Mouse (Mus musculus) large intestine, adult 2 months (tissue): ENCODE data around the gene Glt8d1. TPM values are rescaled to one million over a fixed set of nuclear protein-coding genes. Genes with fewer than 3 reads are reported as not detected.
A peak's percentile ranks its signal among the peaks of the same experiment; 100 is the strongest.

ENCODE experiments used
- DNase-seq: peaks from one replicate; pipeline ENCODE4 v3.0.0-alpha.2; 2012; ENCODE audit warnings: low read depth, low spot score
- WGBS: fragments of 180-500 bp; shearing (Covaris S2); methylation state at CpG from one replicate; pipeline ENCODE4 v1.1.7; 2018; 5-methylcytosine and 5-hydroxymethylcytosine counted together
- polyA plus RNA-seq: library from polyadenylated mRNA; depleted of rRNA; stranded (reverse); fragments of >200 nt; gene quantifications from 2 replicates; pipeline ENCODE4 v1.2.3, GENCODE M21; 2012; rRNA removed

Gene Glt8d1
- polyA plus RNA-seq: 9.9 and 10.1 TPM in 2 replicates

DNA sequence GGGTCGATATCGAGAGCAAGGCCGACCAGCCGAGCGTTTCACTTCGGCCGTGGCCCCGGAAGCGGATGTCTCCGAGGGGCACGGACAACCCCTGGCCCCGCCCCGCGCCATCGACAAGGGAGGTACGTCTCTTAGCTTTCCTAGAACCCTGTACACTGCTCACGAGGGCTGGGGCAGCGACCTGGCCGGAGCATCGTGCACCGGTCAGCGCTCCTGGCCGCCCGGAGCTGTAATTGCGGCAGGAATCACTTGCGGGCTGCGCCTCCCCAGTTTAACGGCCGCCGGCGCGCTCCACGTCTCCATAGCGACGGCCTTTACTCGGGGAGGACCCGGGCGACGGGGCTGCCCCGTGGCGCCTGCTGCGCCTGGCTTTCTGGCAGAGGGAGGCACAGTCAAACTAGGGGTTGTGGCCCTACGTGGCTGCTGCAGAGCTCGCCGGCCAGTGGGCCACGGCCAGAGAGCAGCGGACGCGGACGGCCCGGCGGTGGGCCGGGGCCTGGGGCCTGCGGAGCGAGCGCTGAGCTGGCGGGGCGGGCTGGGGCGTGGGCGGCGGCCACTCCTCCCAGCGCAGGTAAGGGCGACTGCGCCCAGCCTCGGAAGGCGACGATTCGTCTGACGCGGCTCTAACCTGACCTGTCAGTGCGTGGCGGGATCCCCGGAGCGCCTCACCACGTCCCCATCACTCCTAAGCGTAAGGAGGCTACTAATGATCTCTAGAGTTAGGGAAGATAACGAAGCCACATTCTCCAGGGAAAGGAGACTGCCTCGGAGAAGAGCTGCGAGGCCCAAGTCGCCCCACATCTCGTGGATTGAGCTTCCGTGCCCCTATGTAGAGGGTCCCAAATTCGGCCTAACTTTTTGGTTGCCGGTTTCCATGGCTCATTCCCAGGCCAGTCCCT, at the start of gene Glt8d1, which contains the start of gene Spcs1:
TSS of gene Glt8d1 (plus strand) at position 94 of the 899 bp plus-strand sequence.
TSS of gene Spcs1 (minus strand) at position 366 of the 899 bp plus-strand sequence.
- under 1% methylated on average over 84 of the region's 84 CpGs for WGBS
- peak; percentile 67 for DNase-seq

DNA sequence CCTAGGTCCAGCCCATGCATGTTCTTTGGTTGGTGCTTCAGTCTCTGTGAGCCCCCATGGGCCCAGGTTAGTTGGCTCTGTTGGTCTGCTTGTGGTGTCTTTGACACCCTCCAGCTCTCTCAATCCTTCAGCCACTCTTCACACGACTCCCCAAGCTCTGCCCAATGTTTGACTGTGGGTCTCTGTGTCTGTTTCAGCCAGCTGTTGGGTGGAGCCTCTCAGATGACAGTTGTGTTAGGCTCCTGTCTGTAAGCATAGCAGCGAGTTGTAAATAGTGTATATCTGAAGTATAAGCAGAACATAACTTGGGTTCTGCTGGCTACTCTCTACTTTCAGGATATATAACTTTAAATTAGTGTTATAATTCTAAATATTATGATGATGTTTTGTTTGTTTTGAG, 42.7 kb upstream of the Glt8d1 start:
- 66% methylated on average over 2 of the region's 2 CpGs for WGBS

DNA sequence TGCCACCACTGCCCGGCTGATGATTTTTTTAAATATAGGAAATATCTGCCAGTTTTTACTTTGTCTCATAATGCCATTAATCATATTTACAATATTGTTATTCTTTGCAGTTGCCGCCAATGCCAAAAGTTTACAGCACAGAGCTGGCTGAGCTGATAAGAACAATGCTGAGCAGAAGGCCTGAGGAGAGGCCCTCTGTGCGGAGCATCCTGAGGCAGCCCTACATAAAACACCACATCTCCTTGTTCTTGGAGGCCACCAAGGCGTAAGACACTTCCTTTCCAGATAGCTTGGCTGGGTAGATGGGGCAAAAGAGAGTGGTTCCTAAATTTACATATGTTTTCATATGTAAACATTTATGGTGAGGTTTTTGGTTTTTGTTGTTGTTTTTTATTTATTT, 42.2 kb upstream of the Glt8d1 start:
- 92% methylated on average over 4 of the region's 4 CpGs for WGBS
- DNase-seq: no peak

More for the DNA sequence above, 42.7 kb upstream of the Glt8d1 start:
- DNase-seq: no peak

DNA sequence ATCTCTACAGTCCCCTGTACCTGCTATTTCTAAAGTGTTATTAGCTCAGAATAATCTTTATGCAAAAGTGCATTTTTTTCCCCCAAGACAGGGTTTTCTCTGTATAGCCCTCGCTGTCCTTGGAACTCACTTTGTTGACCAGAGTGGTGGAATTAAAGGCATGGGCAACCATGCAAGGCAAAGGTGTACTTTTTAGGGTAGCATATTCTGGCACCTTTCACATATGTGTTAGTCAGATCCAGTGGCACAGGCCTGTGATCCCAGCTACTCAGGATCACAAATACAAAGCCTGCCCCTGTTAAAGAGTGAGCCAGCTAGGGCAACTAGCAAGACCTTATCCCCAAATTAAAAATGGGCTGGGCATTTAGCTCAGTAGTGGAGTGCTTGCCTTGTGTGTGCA, 40.8 kb upstream of the Glt8d1 start:
- WGBS: 100% methylated on average over 1 of the region's 1 CpGs
- DNase-seq: no peak

DNA sequence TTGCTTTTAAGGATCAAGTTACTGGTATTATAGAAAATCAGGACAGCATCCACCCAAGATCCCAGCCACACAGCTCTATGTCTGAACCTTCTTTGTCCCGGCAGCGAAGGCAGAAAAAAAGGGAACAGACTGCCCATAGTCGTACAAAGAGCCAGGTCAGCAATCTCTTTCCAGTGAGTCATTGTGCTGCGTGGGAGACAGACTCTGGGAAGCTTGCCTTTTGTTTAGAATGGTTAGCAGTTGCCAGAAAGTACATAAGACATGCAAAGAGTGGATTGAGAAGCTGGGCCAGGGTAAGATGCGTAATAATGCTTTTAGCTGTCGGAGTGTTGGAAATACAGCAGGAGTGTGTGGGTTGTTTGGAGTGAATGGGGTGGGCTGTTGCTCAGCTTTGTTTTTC, 27.0 kb upstream of the Glt8d1 start:
- 71% methylated on average over 6 of the region's 6 CpGs for WGBS
- DNase-seq: no peak

DNA sequence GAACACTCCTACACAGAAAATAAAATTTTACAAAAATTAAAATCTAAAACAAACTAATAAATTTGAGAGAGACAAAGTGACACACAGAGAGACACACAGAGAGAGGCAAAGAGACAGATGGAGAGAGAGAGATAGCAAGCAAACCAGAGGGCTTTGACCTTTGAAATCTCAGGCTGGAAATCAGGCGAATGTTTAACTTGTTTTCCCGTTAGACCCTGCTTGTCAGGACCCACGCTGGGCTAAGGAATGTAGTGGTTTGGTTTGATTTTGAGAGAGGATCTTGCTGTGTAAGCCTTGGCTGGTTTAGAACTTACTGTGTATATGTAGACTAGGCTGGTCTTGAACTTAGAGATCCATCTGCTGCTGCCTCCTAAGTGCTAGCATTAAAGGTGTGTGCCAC, 25.0 kb upstream of the Glt8d1 start:
- 43% methylated on average over 3 of the region's 3 CpGs for WGBS
- DNase-seq: no peak

DNA sequence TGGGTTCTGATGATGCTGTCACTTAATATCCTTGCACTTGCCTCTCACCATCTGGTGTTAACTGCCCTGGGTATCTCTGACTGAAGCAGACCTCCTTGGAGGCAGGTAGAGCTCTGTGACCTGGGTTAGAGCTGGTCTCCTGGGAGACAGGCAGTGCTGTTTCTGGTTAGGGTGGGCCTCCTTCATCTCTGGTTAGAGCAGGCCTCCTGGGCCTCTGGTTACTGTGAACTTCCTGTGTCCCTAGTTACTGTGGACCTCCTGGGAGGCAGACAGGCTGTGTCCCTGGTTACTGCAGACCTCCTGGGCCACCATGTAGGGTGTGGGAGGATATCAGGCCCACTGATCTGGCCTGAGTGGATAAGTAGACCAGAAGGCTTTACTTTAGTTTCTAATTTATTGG, 4.8 kb upstream of the Glt8d1 start:
- no peak for DNase-seq

DNA sequence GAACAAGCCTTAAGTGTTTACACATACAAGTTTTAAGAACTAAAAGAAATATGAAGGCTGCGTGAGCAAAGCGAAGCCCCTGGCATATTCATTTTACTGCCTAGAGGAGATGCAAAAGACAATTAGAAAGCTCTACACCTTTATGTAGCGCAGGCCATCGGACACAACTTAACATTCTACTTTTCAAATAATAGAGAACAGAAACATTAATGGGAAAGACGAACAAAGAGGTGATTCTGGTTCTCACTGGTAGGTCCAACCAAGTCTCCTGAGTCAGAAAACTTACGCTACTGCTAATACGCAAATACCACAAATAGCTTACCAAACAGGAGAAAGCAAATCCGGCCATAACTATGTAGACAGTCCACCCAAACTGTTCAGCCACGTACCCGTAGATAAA, 844 bp upstream of the Glt8d1 start:
- WGBS: 44% methylated on average over 10 of the region's 10 CpGs
- no peak for DNase-seq

DNA sequence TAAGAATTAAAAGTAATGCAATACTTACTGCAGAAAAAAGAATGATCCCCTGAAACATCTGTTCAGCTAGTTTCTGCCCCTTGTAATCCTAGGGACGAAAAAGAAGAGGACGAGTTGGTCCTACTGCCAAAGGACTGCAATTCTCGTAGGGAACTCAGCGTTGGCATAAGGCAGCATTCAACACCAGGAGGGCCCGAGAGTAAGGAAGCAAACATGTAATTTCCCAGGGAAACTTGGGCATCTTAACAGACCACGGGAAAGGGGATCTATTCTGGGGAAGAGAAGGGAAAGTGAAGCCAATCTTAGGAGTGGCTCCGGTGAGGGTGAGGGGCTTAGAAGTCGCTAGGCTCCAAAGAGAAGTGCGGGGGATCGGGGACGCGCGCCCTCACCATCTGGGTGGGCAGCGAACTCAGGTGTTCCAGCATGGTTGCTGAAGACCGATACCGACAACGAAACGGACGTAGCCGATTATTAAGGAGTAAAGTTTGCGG, 339 bp upstream of the Glt8d1 start:
- DNase-seq: no peak
- WGBS: under 1% methylated on average over 21 of the region's 21 CpGs

DNA sequence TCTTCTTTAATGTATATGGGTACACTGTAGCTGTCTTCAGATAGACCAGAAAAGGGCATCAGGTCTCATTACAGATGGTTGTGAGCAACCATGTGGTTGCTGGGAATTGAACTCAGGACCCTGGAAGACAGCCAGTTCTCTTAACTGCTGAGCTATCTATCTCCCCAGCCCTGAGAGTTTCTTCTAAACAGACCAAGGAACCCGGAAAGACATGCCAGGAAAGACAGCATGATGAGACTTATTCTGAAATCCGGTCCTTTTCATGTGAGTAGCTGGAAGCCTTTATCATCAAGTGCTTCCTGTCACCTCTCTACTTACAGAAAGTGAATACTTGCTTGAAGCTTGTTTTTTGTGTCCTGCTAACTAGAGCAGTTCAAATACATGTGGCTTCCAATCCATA, 3.3 kb downstream of the Glt8d1 start:
- no peak for DNase-seq
- 73% methylated on average over 2 of the region's 2 CpGs for WGBS

DNA sequence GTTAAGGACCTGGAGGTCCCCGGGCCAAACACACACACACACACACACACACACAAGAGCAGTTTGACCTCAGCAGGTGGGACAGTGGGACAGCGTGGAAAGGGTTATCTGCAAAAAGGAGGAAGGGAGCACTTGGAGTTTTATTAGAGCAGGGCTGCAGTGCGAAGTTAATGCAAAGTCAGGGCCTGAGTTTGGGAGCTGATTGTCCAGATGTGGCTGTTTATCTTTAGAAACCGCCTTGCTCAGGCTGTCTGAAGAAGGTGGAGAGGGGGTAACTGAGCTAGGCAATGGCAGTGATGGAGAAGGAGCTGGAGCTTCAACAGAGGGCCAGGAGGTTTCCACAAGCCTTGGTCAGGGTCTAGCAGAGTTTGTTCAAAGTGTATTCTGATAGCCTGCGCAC, 5.6 kb downstream of the Glt8d1 start:
- DNase-seq: no peak
- WGBS: 61% methylated on average over 5 of the region's 5 CpGs

DNA sequence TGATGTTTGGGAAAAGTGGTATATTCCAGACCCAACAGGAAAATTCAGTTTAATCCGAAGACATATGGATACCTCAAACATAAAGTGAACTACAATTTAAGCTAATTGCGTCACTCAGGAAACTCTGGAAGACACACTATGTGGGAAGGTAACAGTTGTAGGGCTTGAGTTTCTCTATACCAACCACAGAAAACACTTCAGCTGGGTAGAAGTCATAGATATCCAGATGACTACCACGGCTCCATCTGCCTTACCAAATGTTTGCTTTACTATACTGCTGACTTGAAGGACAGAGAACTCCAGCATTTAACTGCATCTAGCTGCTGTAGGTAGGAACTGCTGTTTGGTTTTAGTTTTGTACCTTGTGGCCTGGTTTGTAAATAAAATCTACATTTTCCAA, 10.4 kb downstream of the Glt8d1 start:
- 88% methylated on average over 3 of the region's 3 CpGs for WGBS
- no peak for DNase-seq

DNA sequence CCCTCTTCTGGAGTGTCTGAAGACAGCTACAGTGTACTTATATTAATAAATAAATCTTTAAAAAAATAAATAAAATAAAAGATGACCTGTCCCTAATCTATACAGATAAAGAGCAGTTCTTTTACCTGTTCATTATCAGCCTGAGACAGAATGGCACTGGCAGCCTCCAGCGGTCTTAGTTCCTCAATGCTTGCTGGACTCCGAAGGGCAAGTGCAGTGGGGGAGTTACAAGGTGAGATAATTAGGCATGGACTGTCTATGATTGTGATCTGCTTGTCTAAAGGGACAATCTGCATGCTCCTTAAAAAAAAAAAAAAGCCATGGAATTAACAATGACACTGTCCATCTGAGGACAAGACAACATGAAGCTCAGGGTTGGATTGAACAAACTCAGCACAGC, 12.7 kb downstream of the Glt8d1 start:
- 98% methylated on average over 2 of the region's 2 CpGs for WGBS
- DNase-seq: no peak

DNA sequence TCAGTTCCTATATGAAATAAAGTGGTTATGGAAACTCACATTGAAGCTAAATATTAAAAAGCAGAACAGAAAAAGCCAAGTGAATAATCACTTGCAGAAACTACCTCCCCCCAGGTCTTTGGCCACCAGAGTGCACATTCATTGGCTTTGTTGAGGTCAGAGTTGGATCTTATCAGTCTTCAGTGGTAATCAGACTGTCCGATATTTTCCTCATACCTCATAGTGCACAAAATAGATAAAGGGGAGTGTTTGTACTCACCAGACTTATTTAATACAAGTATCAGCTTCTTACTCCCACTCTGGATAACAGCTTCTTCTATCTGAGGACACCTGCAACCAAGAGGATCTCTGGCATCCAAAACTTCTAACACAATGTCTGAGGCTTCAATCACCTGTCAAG, 14.9 kb downstream of the Glt8d1 start:
- 81% methylated on average over 1 of the region's 1 CpGs for WGBS
- DNase-seq: no peak

DNA sequence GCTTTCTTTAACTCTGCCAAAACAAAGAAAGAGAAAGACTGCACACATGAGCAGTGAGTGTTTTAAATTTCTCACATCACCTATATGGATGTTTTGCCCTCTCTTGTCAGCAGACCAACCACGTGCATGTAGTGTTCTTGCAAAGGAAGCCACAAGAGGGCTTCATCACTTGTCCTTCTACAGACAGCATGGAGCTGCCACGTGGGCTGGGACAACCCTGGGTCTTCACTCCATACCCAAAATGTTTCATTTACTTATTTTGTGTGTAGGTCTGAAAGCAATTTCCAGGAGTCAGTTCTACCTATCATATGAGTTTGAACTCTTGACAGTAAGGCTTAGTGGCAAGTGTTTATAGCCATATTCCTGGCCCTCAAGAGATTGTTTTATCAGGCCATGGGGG, 16.7 kb downstream of the Glt8d1 start:
- 2% methylated on average over 2 of the region's 2 CpGs for WGBS

DNA sequence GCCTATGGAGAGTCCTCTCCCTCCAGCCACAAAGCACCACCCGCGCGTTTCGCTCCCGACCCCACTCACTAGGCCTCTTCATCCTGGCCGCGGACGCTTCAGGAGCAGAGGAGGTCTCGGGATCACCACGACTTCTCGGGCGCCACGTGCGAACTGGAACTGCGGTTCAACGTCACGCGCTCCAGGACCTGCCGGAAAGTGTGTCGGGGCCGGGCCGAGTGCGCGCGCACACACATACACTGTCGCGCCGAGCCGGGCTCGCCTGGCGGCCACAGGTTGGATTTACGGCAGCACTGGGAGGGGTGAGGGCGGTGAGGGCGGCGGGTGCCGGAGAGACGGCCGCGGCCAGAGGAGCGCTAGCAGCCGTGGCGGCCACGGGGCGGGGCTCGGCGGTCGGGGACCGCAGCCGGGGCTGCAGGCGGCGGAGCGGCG, 17.7 kb downstream of the Glt8d1 start, which contains the start of the genes Pbrm1 and Gnl3:
TSS of gene Pbrm1 (plus strand) at position 279 of the 432 bp plus-strand sequence.
TSS of gene Gnl3 (minus strand) at position 293 of the 432 bp plus-strand sequence.
- WGBS: under 1% methylated on average over 52 of the region's 53 CpGs
- peak; percentile 67 for DNase-seq

More for the DNA sequence above, 16.7 kb downstream of the Glt8d1 start:
- DNase-seq: no peak

DNA sequence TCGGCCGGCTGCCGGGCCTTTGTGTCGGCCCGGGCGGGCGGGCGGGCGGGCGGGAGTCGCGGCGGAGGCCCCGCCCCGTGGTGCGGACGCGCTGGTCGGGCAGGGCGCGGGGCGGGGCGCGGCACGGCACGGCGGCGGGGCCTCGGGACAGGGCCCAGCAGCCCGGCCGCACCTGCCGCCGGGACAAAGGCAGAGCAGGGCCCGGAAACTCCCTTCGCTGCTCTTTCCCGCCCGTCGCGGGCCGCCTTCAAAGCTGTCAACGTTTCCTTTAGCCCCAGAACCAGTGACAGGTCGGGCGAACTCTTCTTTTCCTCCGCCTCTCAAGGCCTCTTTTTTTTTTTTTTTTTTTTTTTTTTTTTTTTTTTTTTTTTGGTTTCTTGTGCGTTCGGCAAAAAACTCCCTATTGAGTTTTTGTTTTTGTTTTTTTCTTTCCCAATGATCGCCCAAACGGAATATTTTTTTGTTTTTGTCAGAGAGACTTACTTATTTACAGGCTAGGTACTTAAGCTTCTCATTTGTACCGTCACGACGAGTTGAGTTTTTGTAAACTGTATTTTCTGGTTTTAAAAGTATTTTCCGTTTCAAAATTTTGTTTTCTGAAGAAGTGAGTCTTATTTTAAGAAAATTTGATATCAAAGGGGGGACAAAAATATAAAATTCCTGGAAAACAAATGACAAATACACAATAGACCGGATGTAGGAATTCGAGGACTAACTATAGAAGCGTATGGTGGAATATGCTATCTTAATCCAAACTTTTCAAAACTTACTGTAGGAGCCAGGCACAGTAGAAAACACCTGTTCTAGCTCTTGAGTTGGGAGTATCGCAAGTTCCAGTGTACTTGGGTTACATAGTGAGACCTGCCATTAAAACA, 18.4 kb downstream of the Glt8d1 start:
- WGBS: under 1% methylated on average over 54 of the region's 56 CpGs
- DNase-seq: peak; percentile 39

DNA sequence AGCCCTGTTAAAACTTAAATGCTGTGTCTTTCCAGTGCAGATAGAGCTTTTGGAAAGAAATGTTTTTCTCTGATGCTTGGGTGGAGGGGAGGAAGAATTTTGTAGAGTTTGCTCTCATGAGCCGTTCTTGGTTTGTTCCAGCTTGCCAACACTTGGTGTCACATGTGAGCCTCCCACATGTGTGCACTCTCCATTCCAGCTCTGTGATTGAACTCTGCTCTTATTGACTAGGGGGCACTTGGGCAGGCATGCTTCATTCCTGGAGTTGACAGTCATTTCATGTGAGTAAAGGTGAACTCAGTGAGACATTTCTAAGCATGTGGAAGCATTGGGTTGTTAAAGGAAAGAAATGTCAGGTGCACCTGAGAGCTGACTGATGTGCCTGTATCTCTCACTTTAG, 21.4 kb downstream of the Glt8d1 start:
- 24% methylated on average over 1 of the region's 1 CpGs for WGBS
- no peak for DNase-seq

DNA sequence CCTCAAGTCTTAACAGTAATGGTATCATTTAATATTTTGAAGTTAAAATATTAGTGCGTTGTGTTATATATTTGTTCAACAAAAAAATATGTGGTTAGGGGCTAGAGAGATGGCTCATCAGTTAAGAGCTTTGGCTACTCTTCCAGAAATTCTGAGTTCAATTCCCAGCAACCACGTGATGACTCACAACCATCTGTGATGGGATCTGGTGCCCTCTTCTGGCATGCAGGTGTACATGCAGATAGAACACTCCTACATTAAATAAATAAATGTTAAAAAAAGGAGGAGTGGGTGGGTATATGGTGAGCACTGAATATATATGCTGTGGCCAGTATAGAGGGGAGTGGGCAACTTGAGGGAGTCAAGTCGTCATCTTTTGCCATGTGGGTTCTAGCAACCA, 24.6 kb downstream of the Glt8d1 start:
- no peak for DNase-seq
- 82% methylated on average over 3 of the region's 3 CpGs for WGBS

DNA sequence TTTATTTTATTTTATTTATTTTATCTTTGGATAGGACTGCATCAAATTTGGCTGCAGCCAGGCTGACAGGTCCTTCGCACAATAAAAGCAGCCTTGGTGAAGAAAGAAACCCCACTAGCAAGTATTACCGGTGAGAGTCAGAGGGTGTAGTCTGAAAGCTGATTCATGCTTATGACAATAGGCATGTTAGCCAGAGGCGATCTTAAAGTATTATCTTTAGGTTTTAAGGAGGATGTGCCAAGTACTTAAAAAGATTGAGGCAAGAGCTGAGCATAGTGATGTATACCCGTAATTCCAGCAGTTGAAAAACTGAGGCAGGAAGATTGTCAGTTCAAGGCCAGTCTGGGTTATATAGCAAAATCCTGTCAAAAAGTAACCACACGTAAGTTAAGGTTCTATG, 44.1 kb downstream of the Glt8d1 start:
- no peak for DNase-seq
- WGBS: 96% methylated on average over 5 of the region's 5 CpGs
